ENCODE assay signal across 7 mouse cellular contexts in genomic region chr10:18886918-18887625, GRCm38 (mm10). TPM values are rescaled to one million over a fixed set of nuclear protein-coding genes. Genes with fewer than 3 reads are reported as not detected.
DNase-seq lines count a peak whose midpoint lies in the region; ATAC-seq and TF ChIP-seq lines count a peak whose summit lies in the region.

No protein-coding gene starts in this region.

- intact Hi-C loops in left cerebral cortex, postnatal 36 days (cut with DNase I): no loop called here

- H3K9ac ChIP-seq in heart, postnatal 0 days (replicated peaks; ENCODE audit: low read depth, low read length): no peak overlapping the region
- H3K9ac ChIP-seq in stomach, postnatal 0 days (ENCODE audit: low read length): no peak overlapping the region

- no peak for TF ChIP-seq CTCF in heart, postnatal 0 days (IDR thresholded peaks at IDR 0.05; ENCODE audit: low read depth)
- TF ChIP-seq CTCF in stomach, postnatal 0 days (IDR thresholded peaks at IDR 0.05; ENCODE audit: low read depth): no peak

- ATAC-seq in frontal cortex, adult (ENCODE audit: low TSS enrichment): peak; percentile 88
- peak; percentile 96 for ATAC-seq in heart, postnatal 0 days (ENCODE audit: insufficient read depth, low read depth)
- peak; percentile 42; the same call in 1 of the 2 replicates for ATAC-seq in stomach, postnatal 0 days (ENCODE audit: low FRiP score, low TSS enrichment)

- peak; percentile 61; the same call in 1 of the 2 replicates for TF ChIP-seq EP300 in heart, postnatal 0 days (IDR thresholded peaks at IDR 0.05; ENCODE audit: low read depth)
- TF ChIP-seq EP300 in stomach, postnatal 0 days (optimal IDR thresholded peaks at IDR 0.05): no peak

- peak overlapping the region; percentile 89 for H3K27ac ChIP-seq in heart, postnatal 0 days (ENCODE audit: low read depth)
- no peak overlapping the region for H3K27ac ChIP-seq in stomach, postnatal 0 days (replicated peaks)

- H3K9me3 ChIP-seq in heart, postnatal 0 days (replicated peaks; ENCODE audit: control insufficient read depth, low read length): no peaks in the 10 kb centered on the region
- H3K9me3 ChIP-seq in stomach, postnatal 0 days (ENCODE audit: control insufficient read depth, low read length): no peaks in the 10 kb centered on the region

- peaks cover 11% of the 10 kb centered on the region for H3K4me1 ChIP-seq in heart, postnatal 0 days (ENCODE audit: control insufficient read depth, insufficient read depth)
- 0 out of 2 replicates have a peak, but pooled peaks cover 3% of the 10 kb centered on the region for H3K4me1 ChIP-seq in stomach, postnatal 0 days (replicated peaks; ENCODE audit: control insufficient read depth, insufficient read depth)

- no peaks in the 10 kb centered on the region for H3K36me3 ChIP-seq in heart, postnatal 0 days (replicated peaks; ENCODE audit: control insufficient read depth, insufficient read depth, low read length)
- no peaks in the 10 kb centered on the region for H3K36me3 ChIP-seq in stomach, postnatal 0 days (ENCODE audit: control insufficient read depth, insufficient read depth, low read length)

- peak overlapping the region; percentile 43 for H3K4me2 ChIP-seq in heart, postnatal 0 days (ENCODE audit: low read depth, low read length)
- no peak overlapping the region for H3K4me2 ChIP-seq in stomach, postnatal 0 days (replicated peaks; ENCODE audit: low read depth)

- H3K4me3 ChIP-seq in heart, postnatal 0 days (ENCODE audit: low read depth, low read length): peak overlapping the region; percentile 10; the same call in 1 of the 2 replicates
- no peak overlapping the region for H3K4me3 ChIP-seq in stomach, postnatal 0 days (ENCODE audit: low read depth, low read length)

- no peaks in the 10 kb centered on the region for H3K27me3 ChIP-seq in heart, postnatal 0 days (ENCODE audit: control insufficient read depth, insufficient read depth, low read length)
- no peaks in the 10 kb centered on the region for H3K27me3 ChIP-seq in stomach, postnatal 0 days (ENCODE audit: control insufficient read depth, insufficient read depth, low read length)

- DNase-seq in ovary, postnatal 36 days (ENCODE audit: low spot score): peak; percentile 7
- DNase-seq in ovary, postnatal 10 days (ENCODE audit: low spot score): no peak
- peak; percentile 90 for DNase-seq in heart, postnatal 0 days (ENCODE audit: low spot score)
- peak; percentile 33 to 62 for DNase-seq in left cerebral cortex, postnatal 36 days (ENCODE audit: low spot score in 2 of 2)
- DNase-seq in stomach, postnatal 0 days (ENCODE audit: low spot score): peak; percentile 55
- DNase-seq in urinary bladder, postnatal 36 days (ENCODE audit: low spot score in 2 of 2): no peak

- WGBS in heart, postnatal 0 days: 13% methylated on average over 4 of the region's 4 CpGs
- WGBS in stomach, postnatal 0 days: 52% methylated on average over 4 of the region's 4 CpGs

RNA-seq across cellular contexts. Expression of gene Perp, which starts 42.3 kb away (rescaled TPM):
- total RNA-seq in heart, postnatal 0 days (2014; rRNA removed; ENCODE audit: low replicate concordance): 497 and 547 TPM in 2 replicates
- polyA plus RNA-seq in heart, postnatal 0 days (2015; fragmentation: Nextera tagmentation; extraction: Ambion mirVana): 391 and 395 TPM in 2 replicates
- 1 to 10 TPM; 4.4 to 4.6 TPM for total RNA-seq in left cerebral cortex, postnatal 36 days (2021)
- polyA plus RNA-seq in stomach, postnatal 0 days (2015; fragmentation: Nextera tagmentation; extraction: Ambion mirVana): 1,093 and 1,120 TPM in 2 replicates

Comparison
In these comparisons a context has a peak if more than half of its experiments do, and no peak if none do; other contexts are left out.
1. DNase-seq: peak in ovary, postnatal 36 days (single experiment), heart, postnatal 0 days (single experiment), left cerebral cortex, postnatal 36 days (2 of 2) and stomach, postnatal 0 days (single experiment); none in ovary, postnatal 10 days (single experiment) and urinary bladder, postnatal 36 days (0 of 2).
2. ATAC-seq: peak in every context shown above with its lines; median percentile 96 in heart, postnatal 0 days; 88 in frontal cortex, adult; 42 in stomach, postnatal 0 days.
3. RNA of gene Perp, which starts 42.3 kb away (total RNA-seq): 497 to 547 TPM in heart, postnatal 0 days; 4.4 to 4.6 TPM in left cerebral cortex, postnatal 36 days; every median in the first group is over 10 times any median in the second.